Mouse (Mus musculus) G1E (cell line): ENCODE results near the gene Acads.

Experiments
- CTCF ChIP-seq: IDR thresholded peaks from 2 replicates; pipeline ENCODE4 v1.5.1; 2012; ENCODE audit warnings: low read depth, low read length, inconsistent platforms, mixed read lengths
- GATA1 ChIP-seq: IDR thresholded peaks from 2 replicates; pipeline ENCODE4 v1.6.1; 2012; ENCODE audit warnings: borderline replicate concordance, low read length, inconsistent platforms, mixed read lengths

GRCm38 (mm10) chr5:115145253-115145968 is 26.3 kb upstream of the Acads start:
- TF ChIP-seq CTCF: no peak
- TF ChIP-seq GATA1: no peak
